Mouse (Mus musculus) forebrain, postnatal 0 days (tissue): ENCODE data around the gene Sag. TPM values are rescaled to one million over a fixed set of nuclear protein-coding genes. Genes with fewer than 3 reads are reported as not detected.

Source experiments
- ATAC-seq: fragments of 200-750 bp; cut with Nextera tagmentation; 2 replicates; pipeline ENCODE4 v1.8.0; 2017; ENCODE audit warnings: mild to moderate bottlenecking, moderate library complexity
- DNase-seq: peaks from one replicate; pipeline ENCODE4 v3.0.0-alpha.2; 2015
- H3K27ac ChIP-seq: fragments of 300-500 bp; sonication (generic); 2 replicates; pipeline ENCODE4 v1.5.1; 2014; ENCODE audit warnings: low read depth, mild to moderate bottlenecking, antibody characterized with exemption, low read length, moderate library complexity, mixed read lengths
- H3K27me3 ChIP-seq: fragments of 300-500 bp; sonication (generic); 2 replicates; pipeline ENCODE4 v1.6.1; 2014; ENCODE audit warnings: mild to moderate bottlenecking, low read length, mixed read lengths; ENCODE audit not compliant: insufficient read depth
- H3K36me3 ChIP-seq: fragments of 300-500 bp; sonication (generic); 2 replicates; pipeline ENCODE4 v1.6.1; 2014; ENCODE audit warnings: mild to moderate bottlenecking, moderate library complexity; ENCODE audit not compliant: insufficient read depth
- H3K4me1 ChIP-seq: fragments of 300-500 bp; sonication (generic); 2 replicates; pipeline ENCODE4 v1.6.1; 2014; ENCODE audit warnings: antibody characterized with exemption; ENCODE audit not compliant: insufficient read depth
- H3K4me2 ChIP-seq: fragments of 300-500 bp; sonication (generic); 2 replicates; pipeline ENCODE4 v1.6.1; 2014; ENCODE audit warnings: low read depth, mild to moderate bottlenecking, moderate library complexity
- H3K4me3 ChIP-seq: fragments of 300-500 bp; sonication (generic); 2 replicates; pipeline ENCODE4 v1.5.1; 2014; ENCODE audit warnings: low read depth, low read length, mixed read lengths
- H3K9ac ChIP-seq: fragments of 300-500 bp; sonication (generic); 2 replicates; pipeline ENCODE4 v1.6.1; 2014; ENCODE audit warnings: mild to moderate bottlenecking
- H3K9me3 ChIP-seq: fragments of 300-500 bp; sonication (generic); 2 replicates; pipeline ENCODE4 v1.6.1; 2016; ENCODE audit warnings: low read length
- CTCF ChIP-seq: sonication (generic); IDR thresholded peaks from 2 replicates; pipeline ENCODE4 v1.5.1; 2016; ENCODE audit warnings: antibody characterized with exemption, control low read depth, low read depth
- WGBS: fragments of 180-500 bp; shearing (Covaris S2); extraction: QIAGEN DNeasy Blood & Tissue Kit; methylation state at CpG from one replicate; pipeline ENCODE4 v1.1.7; 2014; 5-methylcytosine and 5-hydroxymethylcytosine counted together
- polyA plus RNA-seq: library from polyadenylated mRNA; unstranded; fragments of >200 nt; fragmentation: Nextera tagmentation; extraction: Ambion mirVana; gene quantifications from 2 replicates; pipeline ENCODE4 v1.2.1, GENCODE M21; 2015
- total RNA-seq: library from RNA; depleted of rRNA; stranded (reverse); fragments of >200 nt; gene quantifications from 2 replicates; pipeline ENCODE4 v1.2.3, GENCODE M21; 2014

Gene Sag
- total and polyA plus RNA-seq, 2 experiments from 2014 or later = 0.76 to 1.6 TPM

DNA sequence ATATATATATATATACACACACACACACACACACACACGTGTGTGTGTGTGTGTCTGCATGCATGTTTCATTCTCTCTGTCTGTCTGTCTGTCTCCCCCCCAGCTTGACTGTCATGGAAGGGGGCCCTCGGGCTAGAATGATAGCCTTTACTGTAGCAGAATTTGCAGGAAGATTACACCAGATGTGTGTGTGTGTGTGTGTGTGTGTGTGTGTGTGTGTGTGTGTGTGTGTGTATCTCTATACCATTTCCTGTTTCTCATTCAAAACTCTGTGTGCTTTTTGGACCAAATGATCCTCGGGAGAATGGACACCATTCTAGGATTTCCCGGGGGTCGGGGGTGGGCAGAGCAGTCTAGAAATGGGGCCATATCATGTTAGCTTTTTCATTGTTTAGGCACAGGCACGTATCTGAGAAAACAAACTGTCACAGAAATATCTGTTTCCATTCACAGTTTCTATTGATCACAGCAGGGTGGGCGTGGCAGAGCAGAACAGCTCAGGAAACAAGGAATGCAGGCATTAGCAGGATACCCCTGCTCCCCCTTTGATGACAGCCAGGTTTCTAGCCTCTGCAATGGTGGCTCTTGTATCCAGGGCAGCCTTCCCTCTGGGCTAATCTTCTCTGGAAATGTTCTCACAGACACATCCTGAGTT is 25.6 kb downstream of the Sag start:
- ATAC-seq (no peak), DNase-seq (no peak)
- Histone ChIP-seq H3K4me3 (no peak overlapping the region), H3K4me1 (no peaks in the 10 kb centered on the region), H3K9ac (no peak overlapping the region), H3K4me2 (no peak overlapping the region), H3K27me3 (no peaks in the 10 kb centered on the region), H3K27ac (no peak overlapping the region), H3K9me3 (no peaks in the 10 kb centered on the region), H3K36me3 (no peaks in the 10 kb centered on the region)
- WGBS = 48% methylated on average over 7 of the region's 7 CpGs
- TF ChIP-seq CTCF = no peak

- 68% methylated on average over 6 of the region's 6 CpGs for WGBS
- Histone ChIP-seq H3K27me3 (no peaks in the 10 kb centered on the region), H3K4me3 (no peak overlapping the region), H3K4me1 (no peaks in the 10 kb centered on the region), H3K4me2 (no peak overlapping the region), H3K9ac (no peak overlapping the region), H3K36me3 (no peaks in the 10 kb centered on the region), H3K27ac (no peak overlapping the region), H3K9me3 (no peaks in the 10 kb centered on the region)
- DNase-seq = no peak
- no peak for TF ChIP-seq CTCF
- ATAC-seq = no peak
Observed at GRCm38 (mm10) chr1:87829621-87830211, 26.2 kb downstream of the Sag start.

GRCm38 (mm10) chr1:87836453-87836852 is 33.0 kb downstream of the Sag start:
- Histone ChIP-seq H3K27me3 (no peaks in the 10 kb centered on the region), H3K9me3 (no peaks in the 10 kb centered on the region)

DNA sequence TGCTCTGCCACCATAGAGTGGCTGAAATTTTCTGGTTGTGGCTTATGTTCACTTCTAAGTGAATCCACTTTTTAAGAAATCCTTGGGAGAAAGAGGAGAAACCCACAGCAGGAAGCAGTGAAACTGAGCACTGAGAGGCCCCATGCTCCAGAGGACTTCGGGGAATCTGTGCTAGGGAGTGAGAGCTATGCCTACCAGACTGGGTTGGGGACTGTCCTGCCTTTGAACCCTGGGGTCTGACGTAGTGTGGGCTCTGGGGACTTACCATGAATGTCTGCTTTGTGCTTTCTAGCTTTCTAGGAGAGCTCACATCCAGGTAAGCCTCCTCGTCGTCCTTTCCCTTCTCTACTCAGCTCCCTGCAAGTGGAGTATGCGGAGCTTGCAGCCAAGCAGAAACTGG is 33.5 kb downstream of the Sag start:
- no peaks in the 10 kb centered on the region for H3K36me3 ChIP-seq
- DNase-seq = no peak
- WGBS = 47% methylated on average over 5 of the region's 5 CpGs
- no peak for ATAC-seq
- no peaks in the 10 kb centered on the region for H3K9me3 ChIP-seq
- no peaks in the 10 kb centered on the region for H3K27me3 ChIP-seq
- no peak for TF ChIP-seq CTCF
- H3K27ac ChIP-seq = no peak overlapping the region
- H3K9ac ChIP-seq = no peak overlapping the region
- H3K4me2 ChIP-seq = no peak overlapping the region
- no peaks in the 10 kb centered on the region for H3K4me1 ChIP-seq
- no peak overlapping the region for H3K4me3 ChIP-seq

More at GRCm38 (mm10) chr1:87836453-87836852, 33.0 kb downstream of the Sag start:
- Histone ChIP-seq H3K36me3 (no peaks in the 10 kb centered on the region), H3K9ac (no peak overlapping the region), H3K4me1 (no peaks in the 10 kb centered on the region), H3K4me2 (no peak overlapping the region), H3K27ac (no peak overlapping the region), H3K4me3 (no peak overlapping the region)
- ATAC-seq (no peak), DNase-seq (no peak)
- WGBS = 82% methylated on average over 1 of the region's 1 CpGs
- TF ChIP-seq CTCF = no peak

- H3K4me1 ChIP-seq = no peaks in the 10 kb centered on the region
- no peaks in the 10 kb centered on the region for H3K9me3 ChIP-seq
- H3K4me2 ChIP-seq = no peak overlapping the region
- WGBS = 87% methylated on average over 11 of the region's 11 CpGs
- no peak overlapping the region for H3K9ac ChIP-seq
- no peaks in the 10 kb centered on the region for H3K27me3 ChIP-seq
- ATAC-seq (no peak), DNase-seq (no peak)
- TF ChIP-seq CTCF = no peak
- H3K27ac ChIP-seq = no peak overlapping the region
- no peaks in the 10 kb centered on the region for H3K36me3 ChIP-seq
- H3K4me3 ChIP-seq = no peak overlapping the region
Observed at GRCm38 (mm10) chr1:87840411-87841208, 37.1 kb downstream of the Sag start.

DNA sequence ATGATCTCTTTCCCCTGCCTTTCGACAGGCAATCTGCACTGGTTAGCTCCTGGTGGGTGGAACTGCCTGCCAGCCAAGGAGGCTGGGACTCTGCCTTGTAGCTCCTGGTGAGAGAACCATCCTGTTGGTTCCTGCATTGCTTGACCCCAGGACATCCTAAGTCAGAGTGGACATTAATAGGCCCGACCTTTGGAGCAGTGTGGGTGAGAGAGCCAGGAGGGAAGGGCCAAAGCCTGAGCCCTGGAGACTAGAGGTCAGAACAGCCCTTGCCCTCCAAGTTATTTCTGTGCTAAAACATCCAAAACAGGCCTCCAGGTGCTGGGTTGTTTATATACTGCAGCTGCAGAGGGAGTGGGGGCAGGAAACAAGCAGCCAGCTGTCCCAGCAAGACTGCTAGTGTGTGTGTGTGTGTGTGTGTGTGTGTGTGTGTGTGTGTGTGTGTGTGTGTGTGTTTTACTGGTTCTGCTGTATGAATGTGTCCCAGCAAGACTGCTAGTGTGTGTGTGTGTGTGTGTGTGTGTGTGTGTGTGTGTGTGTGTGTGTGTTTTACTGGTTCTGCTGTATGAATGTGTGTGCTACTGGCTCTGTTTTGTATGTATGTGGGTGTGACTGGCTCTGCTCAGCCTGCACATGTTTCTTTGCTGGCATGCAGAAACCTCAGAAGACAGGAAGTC is 43.5 kb downstream of the Sag start:
- Histone ChIP-seq H3K27ac (no peak overlapping the region), H3K4me2 (no peak overlapping the region), H3K36me3 (no peaks in the 10 kb centered on the region), H3K9ac (no peak overlapping the region), H3K27me3 (no peaks in the 10 kb centered on the region), H3K4me3 (no peak overlapping the region), H3K4me1 (no peaks in the 10 kb centered on the region), H3K9me3 (no peaks in the 10 kb centered on the region)
- DNase-seq (no peak), ATAC-seq (peak; percentile 47; the same call in 1 of the 2 replicates)
- WGBS = 67% methylated on average over 2 of the region's 2 CpGs
- TF ChIP-seq CTCF = no peak
